Mouse (Mus musculus) left cerebral cortex, adult 11 months (tissue): ENCODE data around the gene Olfr646.

Source experiments
- DNase-seq: peaks from one replicate; pipeline ENCODE4 v3.0.0; 2022; ENCODE audit warnings: low spot score

The Olfr646 gene

DNA sequence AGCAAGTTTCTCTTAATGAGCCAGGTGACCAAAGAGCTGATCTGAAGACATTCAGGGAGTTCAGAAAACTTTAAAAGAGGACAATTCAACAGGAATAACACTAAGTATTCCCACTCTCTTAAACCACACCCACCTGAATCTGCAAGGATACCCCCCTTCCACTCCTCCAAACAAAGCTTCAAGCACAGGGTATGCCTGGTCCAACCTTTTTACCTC, at the start of gene Olfr646:
TSS of gene Olfr646 (plus strand) at position 117 of the 216 bp plus-strand sequence.
- no peak for DNase-seq

DNA sequence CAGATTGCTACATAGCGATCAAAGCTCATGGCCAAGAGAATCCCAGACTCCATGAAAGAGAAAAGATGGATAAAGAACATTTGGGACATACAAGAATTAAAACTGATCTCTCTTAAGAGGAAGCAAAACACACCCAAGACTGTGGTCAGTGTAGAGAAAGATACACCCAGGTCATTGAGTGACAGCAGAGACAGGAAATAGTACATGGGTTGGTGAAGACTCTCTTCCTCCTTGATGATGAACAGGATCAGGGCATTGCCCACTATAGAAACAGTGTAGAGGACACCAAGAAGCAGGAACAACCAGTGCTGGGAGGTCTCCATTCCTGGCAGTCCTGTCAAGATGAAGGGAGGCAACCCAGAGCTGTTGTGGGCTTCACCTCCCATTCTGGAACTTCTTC, 45.5 kb upstream of the Olfr646 start:
- DNase-seq = no peak

DNA sequence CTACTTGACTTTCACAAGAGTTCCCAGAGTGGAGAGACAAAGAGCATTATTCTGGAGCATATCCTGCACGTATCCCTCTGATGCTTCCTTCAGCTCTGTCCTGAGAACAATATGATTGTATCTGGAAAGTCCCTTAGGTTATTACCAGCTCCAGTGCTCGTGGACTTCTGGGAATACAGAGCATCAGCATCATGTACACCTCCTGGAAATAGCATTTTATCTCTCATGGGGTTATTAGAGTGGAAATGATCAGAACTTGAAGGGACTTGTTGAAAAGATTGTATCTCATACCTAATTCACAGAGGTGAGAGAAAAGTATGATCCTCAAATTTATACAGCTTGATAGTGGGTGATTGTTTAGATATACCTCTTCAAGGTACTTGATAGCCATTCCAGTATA, 43.3 kb upstream of the Olfr646 start, which contains the start of gene 4930516K23Rik:
TSS of gene 4930516K23Rik (minus strand) at position 101 of the 400 bp plus-strand sequence.
- DNase-seq = no peak

DNA sequence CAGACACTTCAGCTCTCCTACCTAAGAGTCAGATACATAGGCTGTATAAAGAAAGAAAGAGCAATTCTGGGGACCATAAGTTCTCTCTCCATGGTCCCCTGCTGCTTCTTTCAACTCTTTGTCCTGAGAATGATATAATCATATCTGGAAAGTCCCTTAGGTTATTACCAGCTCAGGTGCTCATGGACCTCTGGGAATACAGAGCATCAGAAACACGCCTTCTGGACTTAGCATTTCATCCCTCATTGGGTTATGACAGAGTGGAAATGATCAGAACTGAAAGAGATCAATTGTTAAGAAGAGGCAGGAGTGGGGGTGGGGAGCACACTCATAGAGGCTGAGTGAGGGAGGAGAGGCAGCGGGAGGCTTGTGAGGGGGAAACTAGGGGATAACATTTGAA, 32.9 kb upstream of the Olfr646 start, which contains the start of gene Olfr644:
TSS of gene Olfr644 (minus strand) at position 101 of the 400 bp plus-strand sequence.
- no peak for DNase-seq

DNA sequence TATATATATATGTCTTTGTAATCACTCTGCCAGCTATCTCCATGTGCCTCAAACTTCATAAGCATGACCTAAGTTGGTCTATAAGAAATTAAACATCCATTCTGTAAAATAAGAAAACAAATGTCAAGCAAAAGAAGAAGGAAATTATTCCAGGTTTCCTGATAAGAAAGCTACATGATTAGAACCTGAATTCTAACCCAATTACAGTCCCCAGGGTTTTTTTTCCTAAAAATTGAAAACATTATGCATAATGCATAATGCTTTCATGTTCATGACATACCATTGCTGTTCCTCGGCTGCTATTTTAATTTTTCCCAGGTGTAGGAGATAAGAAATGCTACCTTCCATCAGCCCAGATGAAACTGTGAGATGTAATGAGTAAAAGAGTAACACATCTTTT, 19.3 kb upstream of the Olfr646 start, which contains the start of gene Olfr645:
TSS of gene Olfr645 (minus strand) at position 101 of the 400 bp plus-strand sequence.
- no peak for DNase-seq

DNA sequence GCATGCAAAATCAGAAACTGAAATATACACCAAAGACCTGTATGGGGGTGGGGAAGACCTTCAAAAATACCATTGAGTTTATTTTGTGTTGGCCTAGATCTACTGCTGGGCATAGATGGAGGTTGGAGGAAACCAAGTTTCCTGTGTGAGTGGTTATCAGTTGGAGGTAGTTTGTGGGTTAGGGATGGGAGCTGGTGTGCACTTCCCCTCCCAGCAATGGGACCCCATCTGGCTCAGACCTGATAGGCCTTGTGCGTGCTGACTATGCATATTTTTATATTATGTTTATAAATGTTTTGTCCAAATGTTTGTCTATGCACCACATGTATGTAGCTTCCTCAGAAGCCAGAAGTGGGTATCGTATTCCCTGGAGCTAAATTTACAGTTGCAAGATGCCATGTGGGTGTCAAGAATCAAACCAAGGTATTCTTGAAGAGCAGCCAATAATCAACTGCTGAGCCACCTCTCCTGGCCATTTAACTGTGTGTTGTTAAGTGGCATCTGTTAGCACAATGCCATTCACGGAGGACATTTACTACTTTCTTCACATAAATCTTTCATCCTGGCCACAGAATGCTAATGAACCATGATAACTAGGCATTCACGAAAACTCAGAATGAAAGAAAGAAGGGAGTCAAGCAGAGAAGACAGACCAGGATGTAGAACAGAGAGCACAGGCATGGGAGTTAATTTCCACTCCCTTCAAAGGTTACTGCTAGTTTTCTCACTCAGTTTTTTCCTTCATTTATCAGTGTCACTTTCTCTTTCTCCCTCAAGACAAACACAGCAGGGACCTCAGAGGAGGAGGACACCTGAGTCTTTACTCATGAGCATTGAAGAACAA, 538 bp upstream of the Olfr646 start:
- no peak for DNase-seq

DNA sequence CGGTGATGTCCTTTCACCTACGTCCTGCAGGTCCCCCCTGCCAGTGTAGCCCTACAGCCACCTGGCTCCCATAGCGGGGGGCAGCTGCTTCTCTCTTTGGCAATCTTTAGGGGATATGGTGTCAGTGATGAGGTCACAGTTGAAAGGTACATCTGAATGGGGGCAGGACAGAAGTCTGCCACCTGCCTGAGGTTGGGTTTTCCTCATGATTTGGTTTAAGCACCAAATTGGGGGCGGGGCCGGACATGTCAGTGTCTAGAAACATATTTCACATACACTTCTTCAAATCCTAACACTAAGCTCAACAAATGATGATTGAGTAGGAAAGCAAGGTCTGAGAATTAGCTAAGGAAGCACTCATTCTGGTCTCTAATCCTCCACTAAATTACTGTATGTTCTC, 25.1 kb downstream of the Olfr646 start, which contains the start of gene Ubqln5:
TSS of gene Ubqln5 (minus strand) at position 101 of the 400 bp plus-strand sequence.
- DNase-seq = no peak

DNA sequence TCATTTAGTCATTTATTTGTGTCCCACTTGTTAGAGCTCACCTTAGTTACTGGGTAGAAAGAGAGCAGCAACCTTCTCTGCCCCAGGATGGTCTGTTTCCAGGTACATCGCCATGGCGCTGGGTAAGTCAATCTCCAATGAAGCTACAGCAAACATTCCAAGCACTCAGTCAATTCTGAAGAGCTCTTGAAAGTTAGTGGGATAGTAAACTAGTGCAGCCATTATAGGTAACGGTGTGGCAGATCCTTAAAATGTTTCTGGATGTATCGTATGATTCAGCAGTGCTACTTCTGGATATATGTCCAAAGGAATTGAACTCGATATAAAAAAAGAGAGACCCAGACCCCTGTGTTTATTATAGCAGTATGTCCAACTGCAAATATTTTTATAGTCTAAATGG, 32.6 kb downstream of the Olfr646 start, which contains the start of gene Olfr643:
TSS of gene Olfr643 (minus strand) at position 101 of the 400 bp plus-strand sequence.
- no peak for DNase-seq

DNA sequence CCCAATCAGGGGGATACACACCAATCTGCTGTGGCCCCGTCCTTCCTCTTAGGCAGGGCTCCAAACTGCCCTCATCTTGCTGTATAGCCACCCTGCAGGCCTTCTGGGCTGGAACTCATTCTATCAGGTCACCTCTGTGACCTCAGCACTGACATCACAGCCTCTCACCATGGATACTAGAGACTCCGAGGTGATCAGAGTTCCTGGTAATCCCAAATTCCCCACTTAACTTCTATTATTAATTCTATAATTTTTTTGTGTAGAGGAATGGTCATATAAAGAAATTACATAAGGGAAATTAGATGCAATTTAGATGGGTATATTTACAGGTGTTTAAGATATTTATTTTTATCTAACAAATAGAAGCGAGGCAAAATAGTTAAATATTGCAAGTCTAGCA, 38.5 kb downstream of the Olfr646 start, which contains the start of gene Ubqln3:
TSS of gene Ubqln3 (minus strand) at position 101 of the 400 bp plus-strand sequence.
- no peak for DNase-seq

DNA sequence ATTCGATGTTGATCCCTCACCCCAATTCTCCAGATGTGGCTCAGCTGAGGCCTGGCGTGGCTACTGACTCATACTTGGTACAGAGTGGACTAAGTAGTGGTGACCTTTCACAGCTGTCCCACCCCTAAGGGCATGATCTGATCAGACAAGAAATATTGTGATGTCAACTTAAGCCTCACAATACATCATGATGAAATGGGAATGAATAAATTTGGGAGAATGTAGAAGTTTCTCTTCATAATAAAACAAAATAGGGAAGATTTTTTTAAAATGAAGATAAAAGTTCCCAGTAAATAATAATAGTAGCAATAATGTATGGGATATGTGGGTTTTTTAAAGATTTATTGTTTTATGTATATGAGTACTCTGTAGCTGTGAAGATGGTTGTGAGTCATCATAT, 45.8 kb downstream of the Olfr646 start, which contains the start of gene Ubqlnl:
TSS of gene Ubqlnl (minus strand) at position 101 of the 400 bp plus-strand sequence.
- no peak for DNase-seq
